Mouse (Mus musculus) midbrain, embryonic 14.5 days (tissue): ENCODE data around the gene Sik2. TPM values are rescaled to one million over a fixed set of nuclear protein-coding genes. Genes with fewer than 3 reads are reported as not detected.

Source experiments
- ATAC-seq: fragments of 200-750 bp; cut with Nextera tagmentation; 2 replicates; pipeline ENCODE4 v1.8.0; 2017; ENCODE audit warnings: moderate number of reproducible peaks, moderate library complexity; ENCODE audit not compliant: low FRiP score, low TSS enrichment
- DNase-seq: peaks from one replicate; pipeline ENCODE4 v3.0.0-alpha.2; 2015
- H3K27ac ChIP-seq: fragments of 300-500 bp; sonication (generic); replicated peaks from 2 replicates; pipeline ENCODE4 v1.5.1; 2014; ENCODE audit warnings: mild to moderate bottlenecking, low read depth, low read length, moderate library complexity
- H3K27me3 ChIP-seq: fragments of 300-500 bp; sonication (generic); 2 replicates; pipeline ENCODE4 v1.6.1; 2014; ENCODE audit warnings: low read length, control low read depth, mixed read lengths; ENCODE audit not compliant: control insufficient read depth, insufficient read depth
- H3K36me3 ChIP-seq: fragments of 300-500 bp; sonication (generic); 2 replicates; pipeline ENCODE4 v1.6.1; 2014; ENCODE audit warnings: low read length, control low read depth; ENCODE audit not compliant: control insufficient read depth, insufficient read depth
- H3K4me1 ChIP-seq: fragments of 300-500 bp; sonication (generic); 2 replicates; pipeline ENCODE4 v1.6.1; 2014; ENCODE audit warnings: mild to moderate bottlenecking, antibody characterized with exemption, low read length, control low read depth; ENCODE audit not compliant: control insufficient read depth, insufficient read depth
- H3K4me2 ChIP-seq: fragments of 300-500 bp; sonication (generic); 2 replicates; pipeline ENCODE4 v1.6.1; 2014; ENCODE audit warnings: mild to moderate bottlenecking, low read length, moderate library complexity
- H3K4me3 ChIP-seq: fragments of 300-500 bp; sonication (generic); replicated peaks from 2 replicates; pipeline ENCODE4 v1.5.1; 2014; ENCODE audit warnings: low read depth, low read length
- H3K9ac ChIP-seq: fragments of 300-500 bp; sonication (generic); replicated peaks from 2 replicates; pipeline ENCODE4 v1.6.1; 2014; ENCODE audit warnings: mild to moderate bottlenecking, low read length, moderate library complexity
- H3K9me3 ChIP-seq: fragments of 300-500 bp; sonication (generic); 2 replicates; pipeline ENCODE4 v1.6.1; 2016; ENCODE audit warnings: low read length, control low read depth, mixed read lengths; ENCODE audit not compliant: control insufficient read depth
- WGBS: fragments of 180-500 bp; shearing (Covaris S2); extraction: QIAGEN DNeasy Blood & Tissue Kit; methylation state at CpG from one replicate; pipeline ENCODE4 v1.1.7; 2014; 5-methylcytosine and 5-hydroxymethylcytosine counted together
- polyA plus RNA-seq: library from polyadenylated mRNA; unstranded; fragments of >200 nt; fragmentation: Nextera tagmentation; extraction: Ambion mirVana; gene quantifications from 2 replicates; pipeline ENCODE4 v1.2.1, GENCODE M21; 2014

Gene Sik2
- polyA plus RNA-seq, 1 experiment from 2014 or later = 17.0 TPM

DNA sequence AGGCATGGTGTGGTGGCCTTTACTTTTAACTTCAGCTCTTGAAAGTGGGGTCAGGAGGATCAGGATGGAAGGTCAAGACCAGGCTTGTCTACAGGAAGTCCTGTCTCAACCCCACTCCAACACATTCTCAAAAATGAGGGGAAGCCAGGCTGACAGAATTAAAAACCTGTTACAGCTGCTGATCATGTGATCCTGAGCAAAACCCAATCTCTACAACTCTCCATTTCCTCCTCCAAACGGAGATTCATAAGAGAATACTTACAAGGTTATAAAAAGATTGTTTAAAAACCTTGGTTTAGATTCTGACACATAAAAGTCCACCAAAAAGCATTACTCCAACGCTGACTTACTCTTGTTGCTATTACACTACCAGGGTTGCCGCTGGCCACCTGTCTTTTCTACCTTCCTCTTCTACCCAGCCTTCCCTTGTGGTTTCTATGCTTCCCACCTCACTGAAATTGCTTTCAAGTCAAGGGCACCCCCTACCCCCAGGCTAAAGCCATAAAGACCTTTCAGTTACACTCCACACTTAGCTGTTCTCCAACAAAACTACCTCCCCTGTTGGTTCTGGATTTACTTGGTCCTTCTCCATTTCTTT, 67.0 kb downstream of the Sik2 start:
- Histone ChIP-seq H3K9me3 (no peaks in the 10 kb centered on the region; the same call in 1 of the 2 replicates), H3K4me2 (no peak overlapping the region), H3K9ac (no peak overlapping the region), H3K4me3 (no peak overlapping the region), H3K27ac (no peak overlapping the region), H3K4me1 (no peaks in the 10 kb centered on the region), H3K27me3 (no peaks in the 10 kb centered on the region), H3K36me3 (no peaks in the 10 kb centered on the region)
- WGBS = 93% methylated on average over 3 of the region's 3 CpGs
- ATAC-seq (no peak), DNase-seq (no peak)

DNA sequence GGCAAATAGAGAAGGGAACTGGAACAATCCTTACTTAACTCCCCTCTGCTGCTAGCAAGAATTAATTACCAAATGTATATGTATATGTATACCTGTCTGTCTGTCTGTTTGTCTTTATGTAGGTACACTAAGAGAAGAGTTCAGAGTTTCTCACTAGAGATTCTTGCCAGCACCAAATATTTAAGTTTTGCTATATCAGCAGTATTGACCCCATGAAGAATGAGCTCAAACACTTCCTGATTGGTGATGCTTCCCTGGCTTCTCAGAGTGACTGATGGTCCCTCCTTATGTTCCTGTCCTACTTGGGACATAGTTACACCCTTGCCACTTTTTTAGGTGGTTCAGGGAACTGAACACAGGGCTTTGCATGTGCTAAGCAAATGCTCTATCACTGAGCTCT, 78.9 kb downstream of the Sik2 start:
- Histone ChIP-seq H3K27me3 (no peaks in the 10 kb centered on the region), H3K9ac (no peak overlapping the region), H3K9me3 (no peaks in the 10 kb centered on the region), H3K36me3 (peaks cover 5% of the 10 kb centered on the region; the same call in 1 of the 2 replicates), H3K4me2 (no peak overlapping the region), H3K4me1 (no peaks in the 10 kb centered on the region), H3K27ac (no peak overlapping the region), H3K4me3 (no peak overlapping the region)
- no peak for DNase-seq
- no peak for ATAC-seq

DNA sequence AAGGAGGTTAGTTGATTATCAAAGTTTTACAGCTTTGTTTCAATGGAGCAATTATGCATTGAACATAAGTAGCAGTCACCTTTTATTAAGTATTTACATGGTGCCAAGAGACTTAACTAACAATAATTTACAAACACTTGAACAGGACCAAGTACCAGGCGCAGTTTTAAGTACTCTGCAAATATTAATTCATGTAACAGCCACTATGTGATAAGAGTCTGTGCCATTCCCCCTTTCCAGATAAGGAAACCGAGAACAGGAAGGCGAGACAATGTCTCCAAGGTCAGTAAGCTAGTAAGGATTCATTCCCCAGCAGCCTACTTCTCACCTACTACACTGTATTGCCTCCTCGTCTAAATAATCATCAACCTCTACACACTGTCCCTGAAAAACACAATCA, 83.1 kb downstream of the Sik2 start:
- Histone ChIP-seq H3K36me3 (peaks cover 2% of the 10 kb centered on the region; the same call in 1 of the 2 replicates), H3K9me3 (no peaks in the 10 kb centered on the region), H3K27ac (no peak overlapping the region), H3K4me3 (no peak overlapping the region), H3K4me2 (no peak overlapping the region), H3K27me3 (no peaks in the 10 kb centered on the region), H3K4me1 (no peaks in the 10 kb centered on the region), H3K9ac (no peak overlapping the region)
- ATAC-seq = no peak
- no peak for DNase-seq
- WGBS = 90% methylated on average over 4 of the region's 4 CpGs

DNA sequence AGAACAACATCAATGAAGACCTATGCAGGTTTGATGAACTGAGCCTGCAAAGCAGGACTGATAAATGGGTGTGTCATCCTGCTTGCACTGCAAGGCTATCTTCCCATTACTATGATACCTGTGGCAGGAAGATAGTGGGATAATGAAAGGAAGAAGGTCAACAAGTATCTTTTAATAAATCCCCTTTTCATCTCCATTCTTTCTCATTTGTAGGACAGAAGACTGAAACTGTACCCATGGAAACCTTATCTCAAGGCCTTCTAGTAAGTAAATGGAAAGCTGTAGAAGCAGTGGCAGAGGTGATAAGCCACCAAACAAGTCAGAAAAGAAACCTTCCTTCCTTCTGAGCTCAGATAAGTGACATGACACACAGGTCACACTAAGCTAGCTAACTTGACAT, 84.4 kb downstream of the Sik2 start:
- Histone ChIP-seq H3K27ac (no peak overlapping the region), H3K9ac (no peak overlapping the region), H3K4me2 (no peak overlapping the region), H3K4me1 (no peaks in the 10 kb centered on the region), H3K27me3 (no peaks in the 10 kb centered on the region), H3K36me3 (peaks cover 2% of the 10 kb centered on the region; the same call in 1 of the 2 replicates), H3K4me3 (no peak overlapping the region), H3K9me3 (no peaks in the 10 kb centered on the region)
- DNase-seq (no peak), ATAC-seq (no peak)

DNA sequence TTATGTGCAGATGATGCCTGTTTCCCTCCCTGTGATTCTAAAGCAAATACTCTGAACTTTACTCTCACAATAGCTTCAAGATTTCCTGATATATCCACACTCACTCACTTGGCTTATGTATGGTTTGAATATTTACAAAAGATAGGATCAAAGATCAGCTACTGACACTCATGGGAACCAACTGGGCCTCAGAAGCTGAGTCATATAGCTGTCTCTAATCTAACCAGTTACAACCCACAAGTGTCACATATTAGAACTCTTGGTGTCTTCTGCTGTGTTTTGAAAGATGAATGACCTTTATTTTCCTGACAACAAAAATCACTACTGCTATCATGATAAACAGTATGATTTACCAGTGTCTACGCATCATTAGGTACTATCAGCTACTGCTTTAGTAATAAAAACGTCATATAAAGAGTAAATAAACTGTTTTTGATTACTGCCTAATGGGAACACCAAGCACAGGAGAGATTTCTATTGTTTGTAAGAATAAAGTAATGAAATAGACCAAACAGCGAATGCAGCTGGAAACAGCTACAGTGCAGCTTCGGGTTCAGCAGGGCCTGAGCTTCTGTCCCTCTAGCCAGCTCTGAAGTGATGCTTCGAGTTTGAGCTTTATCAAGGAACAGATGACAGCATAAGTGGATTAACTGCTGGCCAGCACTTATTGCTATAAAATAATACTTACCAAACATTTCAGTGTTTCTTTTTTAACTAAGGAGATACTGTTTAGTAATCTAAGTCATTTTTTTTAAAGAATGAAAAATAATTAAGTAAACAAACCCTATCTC, 86.3 kb downstream of the Sik2 start:
- H3K9ac ChIP-seq = no peak overlapping the region
- WGBS = 81% methylated on average over 5 of the region's 5 CpGs
- no peak overlapping the region for H3K27ac ChIP-seq
- no peaks in the 10 kb centered on the region for H3K27me3 ChIP-seq
- no peak overlapping the region for H3K4me3 ChIP-seq
- DNase-seq (no peak), ATAC-seq (no peak)
- H3K4me1 ChIP-seq = no peaks in the 10 kb centered on the region
- H3K36me3 ChIP-seq = no peaks in the 10 kb centered on the region
- no peak overlapping the region for H3K4me2 ChIP-seq
- no peaks in the 10 kb centered on the region for H3K9me3 ChIP-seq

DNA sequence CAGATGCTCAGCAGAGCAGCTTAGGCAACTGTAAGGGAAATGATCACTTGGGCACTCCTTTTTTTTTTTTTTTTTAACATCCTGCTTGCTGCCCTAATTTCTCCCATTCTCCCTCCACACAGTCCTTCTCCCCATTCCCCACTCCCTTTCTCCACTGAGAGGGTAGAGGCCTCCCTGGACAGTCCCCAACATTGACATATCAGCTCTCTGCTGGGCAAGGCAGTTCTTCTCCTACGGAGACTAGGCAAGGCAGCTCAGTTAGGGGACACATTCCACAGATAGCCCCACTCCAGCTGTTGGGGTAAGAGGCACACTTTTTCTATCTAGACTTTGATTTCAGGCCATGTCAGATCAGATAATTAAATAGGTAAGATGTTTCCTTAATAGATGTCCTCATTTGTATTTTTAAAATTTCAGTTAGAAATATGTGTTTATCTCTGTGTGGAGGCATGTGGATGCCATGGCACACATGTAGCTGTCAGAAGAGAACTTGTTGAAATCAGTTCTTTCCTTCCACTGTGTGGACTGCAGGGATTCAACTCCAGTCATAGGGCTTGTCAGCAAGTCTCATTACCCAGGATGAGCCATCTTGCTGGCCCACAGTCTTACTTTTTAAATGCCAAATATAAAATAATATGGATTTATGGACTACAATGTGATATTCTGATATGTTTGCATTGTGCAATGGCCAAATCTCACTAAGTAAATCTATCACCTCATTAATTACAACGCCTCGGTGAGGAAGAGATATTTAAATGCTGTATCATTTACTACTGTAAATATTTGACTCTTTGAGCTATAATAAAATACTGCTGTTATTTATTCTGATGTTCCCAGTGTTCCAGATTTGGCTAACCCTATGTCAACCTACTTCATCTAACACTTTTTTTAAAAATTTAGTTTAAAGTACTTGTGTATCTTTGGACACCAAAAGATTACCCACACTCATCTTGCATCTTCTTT, 87.7 kb downstream of the Sik2 start:
- H3K4me3 ChIP-seq = no peak overlapping the region
- DNase-seq (no peak), ATAC-seq (no peak)
- 0 out of 2 replicates have a peak, but pooled peaks cover under 1% of the 10 kb centered on the region for H3K36me3 ChIP-seq
- H3K4me1 ChIP-seq = no peaks in the 10 kb centered on the region
- H3K4me2 ChIP-seq = no peak overlapping the region
- no peak overlapping the region for H3K27ac ChIP-seq
- no peaks in the 10 kb centered on the region for H3K27me3 ChIP-seq
- H3K9me3 ChIP-seq = no peaks in the 10 kb centered on the region
- no peak overlapping the region for H3K9ac ChIP-seq
- 92% methylated on average over 3 of the region's 3 CpGs for WGBS

DNA sequence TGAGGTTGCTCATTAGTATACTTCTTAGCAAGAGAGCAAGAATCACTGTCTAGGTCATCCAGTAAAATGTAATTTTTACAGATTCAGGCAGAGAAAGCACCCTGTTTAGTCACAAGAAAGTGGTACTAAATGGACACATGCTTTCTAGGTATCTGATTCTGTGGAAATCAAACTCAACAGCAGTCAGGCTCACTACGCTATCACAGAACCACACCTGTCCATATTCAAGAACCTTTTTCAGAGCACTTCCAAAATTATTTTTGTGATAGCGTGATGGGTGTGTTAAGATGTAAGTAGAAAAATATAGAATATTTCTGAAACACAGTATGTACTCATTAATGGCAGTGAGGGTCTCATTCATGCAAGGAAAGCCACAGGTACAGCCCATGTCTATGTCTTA, 89.3 kb downstream of the Sik2 start:
- Histone ChIP-seq H3K4me2 (no peak overlapping the region), H3K9me3 (no peaks in the 10 kb centered on the region), H3K4me1 (no peaks in the 10 kb centered on the region), H3K27ac (no peak overlapping the region), H3K9ac (no peak overlapping the region), H3K4me3 (no peak overlapping the region), H3K27me3 (no peaks in the 10 kb centered on the region), H3K36me3 (0 out of 2 replicates have a peak, but pooled peaks cover 2% of the 10 kb centered on the region)
- no peak for ATAC-seq
- 97% methylated on average over 2 of the region's 2 CpGs for WGBS
- no peak for DNase-seq

DNA sequence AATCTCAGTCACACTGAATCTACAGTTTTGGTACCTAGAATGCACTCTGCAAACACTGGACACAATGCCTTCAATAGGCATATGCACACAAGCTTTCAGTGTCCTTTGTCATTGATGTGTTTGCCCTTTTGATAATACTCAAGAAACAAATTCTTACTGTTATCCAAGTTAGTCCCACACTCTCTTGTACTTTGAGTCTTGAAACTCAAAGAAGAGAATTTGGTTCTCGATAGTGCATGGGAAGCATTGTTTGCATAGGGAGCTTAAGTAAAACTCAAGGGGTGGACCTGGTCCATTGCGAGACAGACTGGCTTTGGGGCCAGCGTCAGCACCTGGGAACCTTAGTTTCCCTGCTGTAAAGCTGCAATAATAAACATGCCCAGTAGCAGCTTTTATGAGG, 90.7 kb downstream of the Sik2 start:
- no peak overlapping the region for H3K9ac ChIP-seq
- no peak overlapping the region for H3K4me2 ChIP-seq
- H3K4me1 ChIP-seq = 0 out of 2 replicates have a peak, but pooled peaks cover 3% of the 10 kb centered on the region
- DNase-seq (no peak), ATAC-seq (no peak)
- H3K4me3 ChIP-seq = no peak overlapping the region
- no peak overlapping the region for H3K27ac ChIP-seq
- peaks cover 2% of the 10 kb centered on the region; the same call in 1 of the 2 replicates for H3K36me3 ChIP-seq
- WGBS = 88% methylated on average over 3 of the region's 3 CpGs
- no peaks in the 10 kb centered on the region for H3K27me3 ChIP-seq
- H3K9me3 ChIP-seq = no peaks in the 10 kb centered on the region
